13 mouse cellular contexts compared by ENCODE assay signal in genomic region chr1:185279288-185279687, GRCm38 (mm10).
"Had no signal": no experiment of that assay in that cellular context is flagged by ENCODE, and none has a peak within 500 bp of the region (broad histone marks: within the 10 kb centered on the region; RNA-seq: fewer than 3 reads in every experiment).

No protein-coding gene starts in this region.

- H3K27me3 ChIP-seq: limb, embryonic 12.5 days; liver, embryonic 15.5 days; megakaryocyte, embryonic 14.5 days; midbrain, embryonic 15.5 days; neural tube, embryonic 12.5 days had no signal

- H3K4me3 ChIP-seq: layer of hippocampus, adult 2 months; limb, embryonic 12.5 days; liver, embryonic 15.5 days; megakaryocyte, embryonic 14.5 days; midbrain, embryonic 15.5 days; neural tube, embryonic 12.5 days had no signal

- H3K27ac ChIP-seq: layer of hippocampus, adult 2 months; limb, embryonic 12.5 days; liver, embryonic 15.5 days; macrophage; midbrain, embryonic 15.5 days; neural tube, embryonic 12.5 days had no signal

- H3K9ac ChIP-seq: limb, embryonic 12.5 days; liver, embryonic 15.5 days; midbrain, embryonic 15.5 days; neural tube, embryonic 12.5 days had no signal

- ATAC-seq: midbrain, embryonic 15.5 days had no signal

- DNase-seq: kidney, postnatal 10 days; kidney, postnatal 4 days; spleen, adult 18-20 months; thymus, adult 18-20 months; thymus, postnatal 14 days had no signal

- H3K9me3 ChIP-seq: limb, embryonic 12.5 days; liver, embryonic 15.5 days; megakaryocyte, embryonic 14.5 days; midbrain, embryonic 15.5 days; neural tube, embryonic 12.5 days had no signal

- H3K4me2 ChIP-seq: limb, embryonic 12.5 days; liver, embryonic 15.5 days; midbrain, embryonic 11.5 days; midbrain, embryonic 15.5 days; neural tube, embryonic 12.5 days had no signal

- H3K4me1 ChIP-seq: limb, embryonic 12.5 days; liver, embryonic 15.5 days; midbrain, embryonic 15.5 days; neural tube, embryonic 12.5 days had no signal
